Mouse (Mus musculus) adrenal gland, adult 8-10 months (tissue): ENCODE measurements around the gene Pdyn. TPM values are rescaled to one million over a fixed set of nuclear protein-coding genes. Genes with fewer than 3 reads are reported as not detected.

Source experiments
- DNase-seq: peaks from one replicate; pipeline ENCODE4 v3.0.0; 2022
- total RNA-seq, 4 experiments: library from RNA; stranded (reverse); gene quantifications; 2 replicates each; pipeline ENCODE4 v1.2.4; 2022

The Pdyn gene
- under 1 TPM in 3 of 4 experiments, not detected in 1; 0.14 to 0.48 (median 0.43) TPM for total RNA-seq

GRCm38 (mm10) chr2:129699484-129700158 is at the start of gene Pdyn:
Gene Pdyn, minus strand, starts transcription at chr2:129699844.
- no peak for DNase-seq

GRCm38 (mm10) chr2:129742016-129742415 is 42.4 kb upstream of the Pdyn start:
- no peak for DNase-seq

GRCm38 (mm10) chr2:129740515-129740914 is 40.9 kb upstream of the Pdyn start:
- DNase-seq = no peak

GRCm38 (mm10) chr2:129734031-129734430 is 34.4 kb upstream of the Pdyn start:
- no peak for DNase-seq

- no peak for DNase-seq
Observed at GRCm38 (mm10) chr2:129729681-129730080, 30.0 kb upstream of the Pdyn start.

GRCm38 (mm10) chr2:129715671-129716070 is 16.0 kb upstream of the Pdyn start:
- DNase-seq = peak; percentile 28

- DNase-seq = no peak
Observed at GRCm38 (mm10) chr2:129713026-129713544, 13.4 kb upstream of the Pdyn start.

- DNase-seq = peak; percentile 16
Observed at GRCm38 (mm10) chr2:129696059-129696458, 3.6 kb downstream of the Pdyn start.

- no peak for DNase-seq
Observed at GRCm38 (mm10) chr2:129694303-129694702, 5.3 kb downstream of the Pdyn start.

GRCm38 (mm10) chr2:129692694-129693093 is 7.0 kb downstream of the Pdyn start:
- DNase-seq = no peak

- peak; percentile 86 for DNase-seq
Observed at GRCm38 (mm10) chr2:129689694-129690093, 9.9 kb downstream of the Pdyn start.

- DNase-seq = no peak
Observed at GRCm38 (mm10) chr2:129688036-129688625, 11.5 kb downstream of the Pdyn start.

- no peak for DNase-seq
Observed at GRCm38 (mm10) chr2:129686908-129687307, 12.7 kb downstream of the Pdyn start.

GRCm38 (mm10) chr2:129684014-129684413 is 15.6 kb downstream of the Pdyn start:
- DNase-seq = no peak

- DNase-seq = no peak
Observed at GRCm38 (mm10) chr2:129680236-129680635, 19.4 kb downstream of the Pdyn start.

GRCm38 (mm10) chr2:129679066-129679465 is 20.6 kb downstream of the Pdyn start:
- no peak for DNase-seq

GRCm38 (mm10) chr2:129677664-129678063 is 22.0 kb downstream of the Pdyn start:
- DNase-seq = no peak

GRCm38 (mm10) chr2:129674935-129675634 is 24.6 kb downstream of the Pdyn start:
- peak; percentile 58 for DNase-seq

GRCm38 (mm10) chr2:129671911-129672310 is 27.7 kb downstream of the Pdyn start:
- DNase-seq = no peak

- no peak for DNase-seq
Observed at GRCm38 (mm10) chr2:129662484-129662883, 37.2 kb downstream of the Pdyn start.

GRCm38 (mm10) chr2:129660020-129660419 is 39.6 kb downstream of the Pdyn start:
- no peak for DNase-seq

- peak; percentile 69 for DNase-seq
Observed at GRCm38 (mm10) chr2:129658796-129659195, 40.8 kb downstream of the Pdyn start.

- no peak for DNase-seq
Observed at GRCm38 (mm10) chr2:129655033-129655432, 44.6 kb downstream of the Pdyn start.
